Mouse (Mus musculus) olfactory bulb, adult 2 months (tissue): Measurements from ENCODE around the gene Lrsam1. TPM values are rescaled to one million over a fixed set of nuclear protein-coding genes. Genes with fewer than 3 reads are reported as not detected.

Experiments used
- H3K27ac ChIP-seq: fragments of 200-500 bp; 2 replicates; pipeline ENCODE4 v1.5.1; 2012; ENCODE audit warnings: low read depth, low read length; ENCODE audit not compliant: insufficient read depth
- H3K4me1 ChIP-seq: fragments of 200-500 bp; 2 replicates; pipeline ENCODE4 v1.6.1; 2012; ENCODE audit warnings: low read length; ENCODE audit not compliant: control insufficient read depth, insufficient read depth
- H3K4me3 ChIP-seq: fragments of 200-500 bp; 2 replicates; pipeline ENCODE4 v1.5.1; 2012; ENCODE audit warnings: mild to moderate bottlenecking, low read depth, low read length, moderate library complexity; ENCODE audit not compliant: insufficient read depth
- CTCF ChIP-seq: fragments of 200-500 bp; IDR thresholded peaks from 2 replicates; pipeline ENCODE4 v1.5.1; 2012; ENCODE audit warnings: low read depth, mild to moderate bottlenecking, low read length, moderate library complexity; ENCODE audit not compliant: insufficient read depth
- POLR2A ChIP-seq: fragments of 200-500 bp; IDR thresholded peaks from 2 replicates; pipeline ENCODE4 v1.6.1; 2012; ENCODE audit warnings: mild to moderate bottlenecking, low read depth, low read length, moderate library complexity; ENCODE audit not compliant: insufficient read depth
- WGBS: fragments of 180-500 bp; shearing (Covaris S2); methylation state at CpG from one replicate; pipeline ENCODE4 v1.1.7; 2018; 5-methylcytosine and 5-hydroxymethylcytosine counted together
- polyA plus RNA-seq: library from polyadenylated mRNA; stranded (reverse); fragments of >200 nt; gene quantifications from 2 replicates; pipeline ENCODE4 v1.2.4, GENCODE M21; 2012; ENCODE audit warnings: low replicate concordance; ENCODE audit not compliant: missing spikeins, insufficient read depth, insufficient read length

Lrsam1 gene
- polyA plus RNA-seq, 1 experiment = not detected

DNA sequence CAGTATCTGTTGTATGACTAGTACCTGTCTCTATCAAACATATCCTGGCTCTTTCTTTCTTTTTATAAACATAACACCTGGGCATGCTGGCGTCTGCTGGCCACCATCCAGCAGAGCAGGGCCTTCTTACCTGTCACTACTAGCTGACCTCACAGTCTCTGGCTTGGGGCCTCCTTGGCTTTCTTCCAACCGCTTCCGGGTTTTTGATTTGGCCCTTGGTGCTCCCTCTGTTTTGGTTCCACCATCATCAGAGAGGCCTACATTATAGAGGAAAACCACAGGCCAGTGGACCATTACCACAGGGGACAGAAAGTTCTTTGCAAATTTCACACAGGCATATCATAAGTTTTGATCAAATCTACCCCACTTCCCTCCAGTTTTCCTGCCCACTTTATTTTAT lies 28.0 kb upstream of the Lrsam1 start:
- 77% methylated on average over 3 of the region's 3 CpGs for WGBS
- Histone ChIP-seq H3K4me1 (no peaks in the 10 kb centered on the region), H3K4me3 (no peak overlapping the region), H3K27ac (no peak overlapping the region)
- TF ChIP-seq POLR2A = no peak
- TF ChIP-seq CTCF = no peak

DNA sequence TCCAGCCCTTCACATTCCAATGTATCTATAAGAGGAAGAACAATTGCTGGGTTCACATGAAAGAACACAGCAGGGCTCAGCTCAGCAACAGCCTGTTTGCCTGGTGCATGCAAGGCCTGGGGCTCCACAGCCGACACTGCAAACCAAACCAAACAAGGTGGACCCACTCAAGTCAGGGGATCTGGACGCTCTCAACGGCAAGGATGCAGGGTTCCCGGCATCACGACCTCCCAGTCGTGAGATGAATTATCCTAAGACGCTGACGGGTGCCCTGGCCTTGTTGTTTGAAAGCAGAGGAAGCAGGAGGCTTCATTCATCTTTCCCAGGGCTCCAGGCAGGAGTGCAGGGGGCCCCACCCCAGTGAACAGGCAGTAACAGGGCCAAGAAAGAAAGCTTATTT lies 24.4 kb upstream of the Lrsam1 start:
- TF ChIP-seq CTCF (no peak), POLR2A (no peak)
- no peak overlapping the region for H3K4me3 ChIP-seq
- H3K4me1 ChIP-seq = peaks cover 6% of the 10 kb centered on the region
- H3K27ac ChIP-seq = no peak overlapping the region
- WGBS = 66% methylated on average over 8 of the region's 8 CpGs

DNA sequence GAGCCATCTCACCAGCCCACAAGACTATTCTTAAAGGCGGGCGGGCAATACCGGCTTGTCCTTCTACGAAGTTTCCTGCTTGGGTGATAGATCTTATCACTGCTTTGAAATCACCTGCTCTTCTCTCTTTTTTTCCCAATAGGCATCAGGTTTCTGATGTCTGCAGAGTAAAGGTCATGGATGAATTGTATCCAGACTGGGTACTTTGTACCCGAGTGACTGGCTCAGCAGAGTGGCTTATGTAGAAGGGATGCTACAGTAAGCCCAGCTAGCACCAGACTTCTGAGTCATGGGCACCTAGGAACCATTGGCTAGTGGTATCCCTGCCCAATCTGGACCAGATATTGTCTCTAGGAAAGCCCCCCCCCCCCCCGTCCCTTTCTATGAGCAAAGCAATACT lies 22.2 kb upstream of the Lrsam1 start:
- TF ChIP-seq CTCF (no peak), POLR2A (no peak)
- Histone ChIP-seq H3K4me3 (no peak overlapping the region), H3K27ac (no peak overlapping the region), H3K4me1 (peaks cover 12% of the 10 kb centered on the region)
- 57% methylated on average over 6 of the region's 6 CpGs for WGBS

DNA sequence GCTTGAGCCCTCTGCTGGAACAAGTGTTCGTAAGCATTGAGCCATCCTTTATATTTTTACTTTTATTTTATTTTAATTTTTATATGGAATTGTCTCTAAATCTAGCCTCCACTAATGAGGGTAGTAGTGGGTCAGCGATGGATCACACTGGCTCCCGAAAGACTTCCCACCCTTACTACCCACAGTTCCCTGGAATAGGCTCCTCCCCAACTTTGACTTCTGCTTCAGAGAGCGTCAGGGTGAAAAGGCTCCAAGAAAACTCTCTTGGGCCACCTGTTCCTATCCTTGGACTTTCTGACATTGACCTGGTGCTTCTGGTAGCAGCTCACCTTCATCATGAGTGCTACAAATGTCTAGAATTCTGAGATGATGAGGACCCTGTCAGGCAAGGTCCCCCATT lies 21.3 kb upstream of the Lrsam1 start:
- WGBS = under 1% methylated on average over 4 of the region's 4 CpGs
- Histone ChIP-seq H3K4me3 (no peak overlapping the region), H3K27ac (no peak overlapping the region), H3K4me1 (peaks cover 12% of the 10 kb centered on the region)
- no peak for TF ChIP-seq POLR2A
- TF ChIP-seq CTCF = no peak

DNA sequence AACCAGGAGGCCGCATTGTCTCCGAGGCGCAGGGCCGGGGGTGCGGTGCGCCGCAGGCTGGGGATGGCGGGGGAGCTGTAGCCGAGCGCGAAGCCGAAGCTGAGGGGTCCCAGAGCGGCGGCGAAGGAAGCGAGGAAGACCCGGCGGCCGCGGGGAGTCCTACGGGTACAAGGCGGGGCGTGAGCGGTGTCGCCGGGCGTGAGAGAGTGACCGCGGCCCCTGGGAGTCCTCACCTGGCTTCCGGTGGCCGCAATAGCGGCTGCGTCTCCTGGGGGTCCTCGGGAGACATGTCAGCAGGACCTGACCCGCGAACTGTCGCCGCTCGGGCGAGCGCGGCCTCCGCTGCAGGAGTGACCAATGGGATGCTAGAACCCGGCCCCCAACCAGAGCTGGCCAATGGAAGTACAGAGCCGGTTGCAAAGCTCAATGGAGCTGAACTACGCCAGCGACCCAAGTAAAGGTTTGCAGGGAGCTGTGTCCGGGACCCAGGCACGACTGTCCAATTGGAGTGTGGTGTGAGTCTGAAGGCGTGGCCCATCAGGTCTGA lies 20.4 kb upstream of the Lrsam1 start, which contains the start of gene Slc2a8:
Gene Slc2a8, minus strand, starts transcription at position 359 of the 547 bp plus-strand sequence.
- Histone ChIP-seq H3K4me1 (peaks cover 14% of the 10 kb centered on the region), H3K27ac (no peak within 1 kb of the TSS), H3K4me3 (peak within 1 kb of the TSS; percentile 85)
- WGBS = under 1% methylated on average over 50 of the region's 50 CpGs
- TF ChIP-seq POLR2A (peak; percentile 88), CTCF (no peak)

DNA sequence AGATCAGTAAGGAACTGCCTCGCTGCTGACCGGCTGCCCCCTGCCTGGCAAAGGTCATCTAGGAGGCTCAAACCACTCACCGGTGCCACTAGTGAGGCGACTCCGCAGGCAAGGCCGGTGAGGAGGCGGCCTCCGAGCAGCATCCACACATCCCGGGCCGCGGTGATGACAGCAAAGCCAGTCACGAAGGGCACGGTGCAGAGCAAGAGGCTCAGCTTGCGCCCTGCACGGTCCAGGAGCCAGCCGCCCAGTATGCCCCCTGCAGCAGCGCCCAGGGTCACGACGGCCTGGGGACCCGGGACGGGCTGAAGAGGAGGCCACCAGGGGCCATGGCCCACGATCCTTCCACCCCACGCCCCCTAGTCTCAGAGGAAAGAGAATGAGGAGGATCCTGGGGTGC lies 19.9 kb upstream of the Lrsam1 start:
- Histone ChIP-seq H3K27ac (no peak overlapping the region), H3K4me3 (peak overlapping the region; percentile 85), H3K4me1 (peaks cover 17% of the 10 kb centered on the region)
- TF ChIP-seq POLR2A (no peak), CTCF (no peak)
- WGBS = under 1% methylated on average over 23 of the region's 23 CpGs

DNA sequence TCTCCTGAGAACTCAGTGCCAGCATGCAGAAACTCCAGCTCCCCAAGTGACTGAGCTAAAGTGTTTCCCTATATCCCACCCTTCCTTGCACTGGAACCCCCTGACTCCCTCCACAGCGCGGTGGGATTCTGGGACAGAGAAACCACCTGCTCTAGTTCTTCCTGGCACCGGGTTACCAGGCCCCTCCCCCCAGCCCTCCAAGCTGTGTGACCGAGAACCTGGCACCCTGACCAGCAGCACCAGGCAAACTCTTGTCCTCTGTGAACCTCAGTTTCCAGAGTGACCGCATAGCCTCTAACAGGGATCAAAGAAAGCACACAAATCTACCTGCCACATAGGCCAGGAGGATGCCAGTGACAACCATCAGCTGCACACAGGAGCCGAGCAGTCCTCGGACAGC lies 18.3 kb upstream of the Lrsam1 start:
- Histone ChIP-seq H3K27ac (no peak overlapping the region), H3K4me1 (peaks cover 17% of the 10 kb centered on the region), H3K4me3 (no peak overlapping the region)
- TF ChIP-seq POLR2A (no peak), CTCF (no peak)
- 85% methylated on average over 7 of the region's 7 CpGs for WGBS

DNA sequence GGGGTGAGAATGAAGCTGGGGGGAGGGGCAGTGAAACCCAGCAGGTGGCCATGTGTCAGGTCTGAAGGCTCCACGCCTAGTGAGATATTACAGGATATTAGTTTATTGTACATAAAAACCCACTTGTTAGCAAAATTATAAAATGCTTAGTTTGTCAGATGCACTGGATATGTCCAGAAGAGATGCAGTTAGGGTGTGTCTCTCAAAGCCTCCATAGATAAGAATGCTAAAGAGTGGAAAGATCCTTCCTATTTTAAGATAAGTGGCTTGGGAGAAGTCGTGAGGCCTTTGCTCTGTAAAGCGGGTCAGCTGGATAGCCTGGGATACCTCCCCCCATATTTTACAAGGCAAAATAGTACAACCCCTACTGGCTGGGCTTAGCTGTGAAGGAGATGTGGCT lies 17.3 kb upstream of the Lrsam1 start:
- no peak overlapping the region for H3K4me3 ChIP-seq
- TF ChIP-seq POLR2A (no peak), CTCF (no peak)
- H3K27ac ChIP-seq = no peak overlapping the region
- 77% methylated on average over 3 of the region's 3 CpGs for WGBS
- peaks cover 17% of the 10 kb centered on the region for H3K4me1 ChIP-seq

DNA sequence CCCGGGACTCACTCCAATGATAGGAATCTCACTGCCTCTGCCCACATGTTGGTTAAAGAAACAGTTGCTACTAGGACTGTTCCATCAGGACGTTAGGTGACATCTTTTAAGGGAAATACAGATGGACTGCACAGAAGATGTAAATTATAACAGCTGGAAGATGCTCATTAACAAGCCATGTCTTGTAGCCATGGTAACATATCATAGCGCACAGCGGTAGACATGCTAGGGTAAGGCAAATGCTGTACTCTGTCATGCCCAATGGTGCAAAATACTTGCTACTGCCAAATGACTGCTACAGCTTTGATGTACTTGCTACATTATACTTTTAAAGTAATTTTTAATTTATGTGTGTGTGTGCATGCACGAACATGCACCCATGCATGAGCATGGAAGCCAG lies 15.7 kb upstream of the Lrsam1 start:
- H3K4me3 ChIP-seq = no peak overlapping the region
- WGBS = 56% methylated on average over 5 of the region's 5 CpGs
- TF ChIP-seq CTCF = no peak
- TF ChIP-seq POLR2A = no peak
- no peak overlapping the region for H3K27ac ChIP-seq
- peaks cover 14% of the 10 kb centered on the region for H3K4me1 ChIP-seq

DNA sequence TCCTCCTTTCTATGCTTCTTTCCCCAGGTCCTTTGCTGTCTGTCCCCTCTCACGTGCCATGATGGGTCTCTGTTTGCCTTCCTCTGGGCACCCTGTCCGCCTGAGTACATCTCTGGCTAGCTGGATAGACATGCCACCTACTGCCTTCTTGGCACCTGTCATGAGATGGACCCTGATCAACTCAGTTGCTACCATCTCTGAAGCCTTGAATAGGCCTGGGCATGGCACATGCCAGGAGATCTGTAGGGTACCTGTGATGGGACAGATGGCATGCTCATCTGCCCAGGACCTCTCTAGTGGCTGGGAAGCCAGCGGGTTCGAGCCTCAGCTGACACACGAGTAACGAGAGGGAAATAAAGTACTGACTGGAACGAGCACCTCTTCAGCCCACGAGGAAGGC lies 12.8 kb upstream of the Lrsam1 start:
- no peak overlapping the region for H3K4me3 ChIP-seq
- no peak overlapping the region for H3K27ac ChIP-seq
- H3K4me1 ChIP-seq = peaks cover 7% of the 10 kb centered on the region
- TF ChIP-seq CTCF (no peak), POLR2A (no peak)
- 87% methylated on average over 8 of the region's 8 CpGs for WGBS
